Mouse (Mus musculus): ENCODE data around the gene Tbc1d2b.

DNA sequence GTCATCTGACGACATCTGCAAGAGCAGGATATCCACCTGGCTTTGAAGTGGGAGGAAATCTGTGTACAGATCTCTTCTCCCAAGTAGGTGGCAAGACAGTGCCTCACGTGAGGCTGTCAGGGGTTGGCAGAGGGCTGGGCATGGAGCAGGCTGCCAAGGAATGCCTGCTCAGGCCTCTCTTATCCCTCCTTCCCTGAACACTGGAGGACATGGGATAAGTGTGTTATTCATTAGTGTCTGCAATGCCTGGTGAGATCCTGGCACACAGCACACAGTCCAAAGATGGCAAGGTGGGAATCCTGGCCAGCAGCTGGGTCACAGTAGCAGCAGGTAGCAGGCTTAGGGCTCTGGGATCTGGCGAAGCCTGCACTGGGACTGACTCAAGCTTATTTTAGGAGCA is 57.5 kb downstream of the Tbc1d2b start:
- TF ChIP-seq EP300 (IDR thresholded peaks at IDR 0.05; ENCODE audit: low read depth) = no peak
- no peak for TF ChIP-seq CTCF (IDR thresholded peaks at IDR 0.05; ENCODE audit: low read depth)

Measured in liver, embryonic 14.5 days (tissue).